Mouse (Mus musculus): ENCODE data around the gene Olfr1437.
"Not testable (repeated sequence)": the region's sequence is repeated elsewhere in the genome, so short reads cannot be mapped to it uniquely, and the experiment has no call there.

Olfr1437 gene

DNA sequence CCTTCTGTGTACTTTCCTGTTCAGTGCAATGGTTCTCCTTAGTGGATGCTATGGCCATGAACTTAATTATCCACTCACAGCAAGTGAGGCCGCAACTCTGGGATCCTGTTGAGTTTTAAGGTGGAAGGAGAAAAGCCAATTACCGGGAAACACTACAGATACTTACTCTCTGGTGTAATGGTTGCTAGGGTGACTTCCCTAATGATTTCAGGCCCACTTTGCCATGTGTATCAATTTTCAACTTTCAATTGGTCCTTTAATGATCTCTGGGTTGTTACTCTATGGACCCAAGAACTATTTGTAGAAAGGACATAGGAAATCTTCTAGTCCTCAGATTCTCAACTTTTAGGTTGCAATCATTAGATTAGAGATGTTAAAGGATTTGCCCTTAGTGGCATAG lies at the start of gene Olfr1437:
Gene Olfr1437, minus strand, starts transcription at position 101 of the 400 bp plus-strand sequence.
- no peak for DNase-seq (ENCODE audit: low spot score)

DNA sequence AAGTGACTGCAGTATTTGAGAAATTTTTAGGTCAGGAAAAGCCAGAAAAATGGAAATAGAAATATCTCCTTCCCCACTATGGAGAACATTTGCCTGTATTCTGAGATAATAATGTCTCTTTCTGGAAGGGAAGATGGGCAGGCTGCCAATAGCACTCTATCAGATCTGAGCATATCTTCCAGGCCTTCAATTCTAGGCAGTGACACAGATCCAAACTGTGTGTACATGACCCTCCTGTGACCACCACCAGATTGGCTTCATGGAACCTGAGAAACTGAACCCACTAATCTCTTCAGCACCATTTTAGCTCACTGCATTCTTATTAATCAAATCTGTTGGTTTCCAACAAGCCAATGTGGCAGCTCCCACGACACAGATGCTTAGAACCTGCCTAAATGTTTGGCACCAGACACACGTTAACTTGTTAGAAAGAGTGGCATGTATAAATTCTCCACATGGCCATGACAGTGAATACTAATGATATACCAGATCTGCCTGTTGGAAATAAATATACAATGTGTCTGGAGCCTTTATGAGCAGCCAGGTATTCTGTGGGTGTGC lies 49.6 kb upstream of the Olfr1437 start:
- DNase-seq (ENCODE audit: low spot score) = no peak

DNA sequence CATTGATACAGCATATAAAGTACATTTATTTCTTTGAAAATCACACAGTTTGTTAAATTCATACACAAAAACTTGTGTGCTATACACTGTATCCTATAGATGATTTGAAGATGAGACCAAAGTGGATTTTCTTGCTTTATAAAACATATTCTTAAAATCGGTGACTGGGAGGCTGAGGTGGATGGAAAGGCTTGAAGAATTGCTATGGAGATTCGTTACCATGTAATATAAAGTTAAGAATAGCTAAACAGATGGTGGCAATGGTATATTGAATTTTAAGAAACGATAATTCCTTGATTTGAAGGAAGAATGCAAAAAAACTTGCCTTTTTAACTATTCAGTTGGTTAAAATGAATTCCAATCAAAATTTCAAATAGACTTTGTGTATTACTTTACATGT lies 48.1 kb upstream of the Olfr1437 start:
- no peak for DNase-seq (ENCODE audit: low spot score)

DNA sequence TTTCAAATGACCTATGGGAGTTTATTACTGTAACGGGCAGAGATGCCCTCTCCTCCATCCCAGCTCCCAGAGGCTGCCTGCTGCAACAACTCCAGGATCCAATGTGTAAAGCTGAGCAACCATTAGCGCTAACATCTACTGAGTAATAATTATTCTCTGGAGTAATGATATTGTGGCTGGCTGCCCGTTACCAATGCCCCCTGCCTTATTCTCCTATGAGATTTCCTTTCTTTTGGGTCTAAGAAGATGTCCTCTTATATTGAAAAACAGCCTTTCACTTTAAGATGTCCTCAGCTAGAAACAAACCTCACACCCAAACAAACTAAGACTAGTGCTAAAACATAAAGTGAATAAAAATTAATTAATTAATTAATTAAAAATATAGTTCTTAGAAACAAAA lies 10.9 kb upstream of the Olfr1437 start, which contains the start of gene Olfr1438-ps1:
Gene Olfr1438-ps1, minus strand, starts transcription at position 101 of the 400 bp plus-strand sequence.
- no peak for DNase-seq (ENCODE audit: low spot score)

DNA sequence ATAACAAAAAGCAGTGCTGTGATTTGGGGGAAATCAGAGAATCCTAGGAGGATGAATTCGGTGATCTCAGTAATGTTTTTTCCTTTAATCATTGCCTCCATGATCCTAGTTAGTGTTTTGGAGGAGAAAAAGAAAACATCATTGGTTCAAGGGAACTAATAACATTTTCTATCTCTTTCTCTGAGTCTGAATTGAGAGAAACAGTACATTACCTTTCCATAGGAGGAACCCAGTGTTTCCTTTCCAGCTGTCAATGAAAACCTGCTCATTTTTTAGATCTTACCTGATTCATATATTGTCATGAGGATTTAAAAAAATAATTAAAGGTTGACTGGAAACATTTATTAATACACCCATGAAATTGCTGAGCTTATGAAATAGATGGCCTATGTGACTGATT lies 25.9 kb downstream of the Olfr1437 start, which contains the start of gene Olfr1436:
Gene Olfr1436, minus strand, starts transcription at position 101 of the 400 bp plus-strand sequence.
- not testable (repeated sequence) for DNase-seq (ENCODE audit: low spot score)

DNA sequence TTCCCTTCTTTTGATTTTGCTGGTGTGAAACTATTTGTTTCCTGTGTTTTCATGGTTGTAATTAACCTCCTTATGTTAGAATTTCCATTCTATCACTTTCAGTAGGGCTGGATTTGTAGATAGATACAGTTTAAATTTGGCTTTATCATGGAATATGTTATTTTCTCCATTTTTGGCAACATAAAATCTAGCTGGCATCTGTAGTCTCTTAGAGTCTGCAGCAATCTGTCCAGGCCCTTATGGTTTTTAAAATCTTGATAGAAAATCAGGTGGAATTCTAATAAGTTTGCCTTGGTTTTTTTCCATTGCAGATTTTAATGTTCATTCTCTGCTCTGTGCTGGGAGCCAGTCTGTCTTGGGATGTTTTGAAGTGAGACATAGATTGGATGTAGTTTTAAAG lies 31.9 kb downstream of the Olfr1437 start:
- DNase-seq (ENCODE audit: low spot score) = no peak

DNA sequence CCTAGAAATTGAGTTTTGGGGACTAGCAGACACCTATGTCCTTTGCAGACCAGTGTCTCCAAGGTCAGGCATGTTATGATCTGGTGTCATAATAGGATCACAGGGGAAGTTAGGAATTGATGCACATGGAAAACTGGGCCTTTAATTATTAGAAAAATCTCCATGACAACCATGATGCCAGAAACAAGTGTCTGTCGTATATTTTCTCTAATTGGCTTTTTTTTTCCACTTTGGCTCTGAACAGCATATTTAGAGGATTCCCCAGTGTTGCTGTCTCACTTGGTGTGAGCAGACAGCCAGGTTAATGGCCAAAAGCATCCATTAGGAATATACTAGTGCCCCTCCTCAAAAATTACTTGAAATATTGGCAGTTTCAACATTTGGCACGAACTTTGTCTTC lies 45.3 kb downstream of the Olfr1437 start, which contains the start of gene Olfr1434:
Gene Olfr1434, plus strand, starts transcription at position 301 of the 400 bp plus-strand sequence.
- no peak for DNase-seq (ENCODE audit: low spot score)

Measured in urinary bladder, postnatal 14 days (tissue).